Mouse (Mus musculus) myocyte (in vitro differentiated cells): Measurements from ENCODE around the gene Hdac9.

ENCODE experiments used
- CEBPB ChIP-seq: IDR thresholded peaks from 2 replicates; pipeline ENCODE4 v1.6.1; 2011; ENCODE audit warnings: mild to moderate bottlenecking, moderate library complexity; ENCODE audit not compliant: poor library complexity, insufficient read depth, severe bottlenecking
- E2F4 ChIP-seq: IDR thresholded peaks from one replicate; pipeline ENCODE4 v1.6.1; 2011; ENCODE audit warnings: mild to moderate bottlenecking, control low read depth, moderate library complexity; ENCODE audit not compliant: insufficient read depth
- MAX ChIP-seq: IDR thresholded peaks from one replicate; pipeline ENCODE4 v1.6.1; 2011; ENCODE audit warnings: low read depth, mild to moderate bottlenecking, control low read depth
- MYOD1 ChIP-seq, 3 experiments: IDR thresholded peaks; one replicate each; pipeline ENCODE4 v1.6.1; 2011; ENCODE audit warnings: control low read depth in 2 of 3, low read depth in 2 of 3, mild to moderate bottlenecking in 2 of 3, moderate library complexity in 1 of 3; ENCODE audit not compliant: insufficient read length in 2 of 3, control insufficient read depth in 1 of 3
- MYOG ChIP-seq, 3 experiments: IDR thresholded peaks; one replicate each; pipeline ENCODE4 v1.6.1; 2011; ENCODE audit warnings: control low read depth in 2 of 3, low read depth in 2 of 3, mild to moderate bottlenecking in 2 of 3; ENCODE audit not compliant: insufficient read length in 2 of 3, control insufficient read depth in 1 of 3, insufficient read depth in 1 of 3
- POLR2A ChIP-seq: IDR thresholded peaks from one replicate; pipeline ENCODE4 v1.6.1; 2011; ENCODE audit warnings: low read depth, mild to moderate bottlenecking, control low read depth, moderate library complexity; ENCODE audit not compliant: insufficient read length
- POLR2AphosphoS2 ChIP-seq: IDR thresholded peaks from one replicate; pipeline ENCODE4 v1.6.1; 2011; ENCODE audit warnings: low read depth, control low read depth; ENCODE audit not compliant: insufficient read length
- SRF ChIP-seq: IDR thresholded peaks from one replicate; pipeline ENCODE4 v1.6.1; 2011; ENCODE audit warnings: low read depth; ENCODE audit not compliant: control insufficient read depth, insufficient read length
- TCF3 ChIP-seq: IDR thresholded peaks from one replicate; pipeline ENCODE4 v1.6.1; 2011; ENCODE audit warnings: low read depth, control low read depth; ENCODE audit not compliant: insufficient read length
- USF1 ChIP-seq: IDR thresholded peaks from one replicate; pipeline ENCODE4 v1.6.1; 2011; ENCODE audit warnings: low read depth, mild to moderate bottlenecking, control low read depth, moderate library complexity

DNA sequence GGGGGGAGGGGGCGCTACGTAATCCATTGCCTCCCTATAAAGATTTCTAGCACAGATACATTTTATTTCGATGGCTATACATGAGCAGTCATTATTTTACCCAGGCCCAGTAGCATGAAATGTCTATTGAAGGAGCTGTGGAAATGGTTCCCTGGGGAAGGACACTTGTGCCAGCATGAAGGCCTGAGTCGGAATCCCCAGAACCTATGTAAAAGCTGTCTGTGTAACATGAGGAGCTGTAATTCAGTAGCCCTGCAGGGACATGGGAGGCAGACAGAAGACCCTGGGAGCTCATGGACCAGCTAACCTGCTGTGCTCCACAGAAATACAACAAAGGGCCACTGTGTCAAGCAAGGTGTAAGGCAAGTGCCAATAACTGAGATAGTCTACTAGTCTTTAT lies 75.7 kb downstream of the Hdac9 start:
- no peak for TF ChIP-seq POLR2A
- TF ChIP-seq CEBPB: no peak
- TF ChIP-seq E2F4: no peak
- TF ChIP-seq USF1: no peak
- no peak for TF ChIP-seq MAX
- TF ChIP-seq SRF: no peak
- TF ChIP-seq POLR2AphosphoS2: no peak
- TF ChIP-seq MYOD1 (IDR thresholded peaks at IDR 0.05; ENCODE audit: control insufficient read depth in 1 of 3, insufficient read length in 2 of 3, low read depth in 2 of 3): no peak
- TF ChIP-seq TCF3: no peak
- no peak for TF ChIP-seq MYOG (IDR thresholded peaks at IDR 0.05; ENCODE audit: control insufficient read depth in 1 of 3, insufficient read depth in 1 of 3, insufficient read length in 2 of 3, low read depth in 2 of 3)
